Mouse (Mus musculus) cerebellum, adult 11-12 months (tissue): Measurements from ENCODE around the gene Lrrc75a.

ENCODE experiments used
- DNase-seq: peaks from one replicate; pipeline ENCODE4 v3.0.0; 2022

Lrrc75a gene

GRCm38 (mm10) chr11:62587034-62587433 is 61.3 kb downstream of the Lrrc75a start:
- DNase-seq, result no peak

DNA sequence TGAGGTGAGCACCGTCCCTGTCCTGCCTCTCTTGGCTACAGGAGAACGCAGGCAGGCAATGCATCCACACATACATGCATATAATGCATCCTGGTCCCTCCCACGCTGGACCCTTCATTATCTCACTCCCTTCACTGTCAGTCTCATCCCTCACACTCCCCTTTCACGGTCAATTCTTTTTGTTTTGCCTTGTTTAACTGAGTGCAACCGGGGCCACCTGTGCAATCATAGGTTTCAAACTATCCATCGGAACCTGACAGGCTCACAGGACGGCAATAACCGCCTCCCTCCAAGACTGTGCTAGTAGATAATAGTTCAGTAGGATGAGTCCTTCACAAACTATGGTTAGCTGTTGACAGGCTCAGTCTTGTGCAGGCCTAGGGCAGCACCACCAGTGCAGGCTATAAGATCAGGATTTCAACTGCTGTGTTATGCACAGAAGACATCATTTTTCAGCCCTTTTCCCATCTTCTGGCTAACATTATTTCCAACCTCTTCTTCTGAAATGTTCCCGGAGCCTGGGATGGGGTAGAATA is 63.6 kb downstream of the Lrrc75a start:
- no peak for DNase-seq

- no peak for DNase-seq
Observed at GRCm38 (mm10) chr11:62583031-62583430, 65.3 kb downstream of the Lrrc75a start.

- DNase-seq, result peak; percentile 32
Observed at GRCm38 (mm10) chr11:62576530-62577152, 71.7 kb downstream of the Lrrc75a start.

DNA sequence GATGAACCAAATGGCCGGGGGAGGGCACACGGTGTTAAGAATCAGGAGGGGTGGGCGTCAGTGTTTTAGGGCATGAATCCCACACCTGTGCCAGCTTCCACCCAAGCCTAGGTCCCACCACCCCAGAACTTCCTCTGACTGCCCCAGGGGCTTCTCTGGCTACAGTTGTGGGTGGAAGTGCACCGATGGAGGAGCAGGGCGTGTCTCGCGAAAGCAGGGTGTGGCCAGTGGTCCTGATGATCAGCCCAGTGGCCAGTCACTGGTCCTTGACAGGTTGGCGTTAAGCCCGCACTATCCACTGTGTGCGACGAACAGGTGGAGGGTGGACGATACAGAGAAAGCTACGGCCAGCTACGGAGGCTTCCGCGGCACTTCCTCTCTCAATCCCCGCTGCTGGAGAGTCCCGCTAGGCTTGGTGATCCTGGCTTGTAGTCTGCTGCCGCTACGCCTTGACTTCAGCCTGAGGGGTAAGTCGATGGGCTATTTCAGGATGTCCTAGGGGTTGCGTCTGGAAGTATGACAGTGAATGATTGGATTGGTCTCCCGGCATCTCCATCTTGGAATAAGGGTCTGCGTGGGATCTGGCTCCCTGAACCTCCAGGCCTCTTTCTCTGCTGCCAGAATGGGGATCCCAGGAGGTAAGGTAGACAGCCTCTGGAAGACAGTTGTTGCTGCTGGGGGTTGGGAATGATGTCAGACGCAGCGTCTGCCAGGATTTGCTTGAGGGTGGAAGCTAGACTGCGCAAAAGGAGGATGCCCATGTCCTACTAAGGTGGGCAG is 72.5 kb downstream of the Lrrc75a start:
- peak; percentile 85 for DNase-seq

GRCm38 (mm10) chr11:62575297-62575658 is 73.0 kb downstream of the Lrrc75a start:
- DNase-seq, result peak; percentile 84

DNA sequence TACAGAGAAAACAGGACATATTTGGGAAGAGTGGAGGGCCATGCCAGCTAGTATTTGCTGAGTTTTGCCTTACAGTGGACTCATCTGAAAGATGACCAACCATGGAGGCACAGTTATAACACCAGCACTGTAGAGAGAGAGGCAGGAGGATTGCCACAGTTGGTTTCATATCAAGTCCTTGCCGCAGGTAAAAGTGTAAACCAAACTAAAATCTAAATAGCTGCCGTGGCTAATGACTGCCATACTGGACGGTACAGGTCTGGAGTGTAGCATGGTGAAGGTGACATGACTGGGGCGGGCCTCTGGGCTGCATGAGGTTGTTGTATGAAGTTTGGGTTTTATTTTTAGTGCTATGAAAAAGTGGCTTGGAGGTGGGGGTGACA is 73.6 kb downstream of the Lrrc75a start:
- no peak for DNase-seq

DNA sequence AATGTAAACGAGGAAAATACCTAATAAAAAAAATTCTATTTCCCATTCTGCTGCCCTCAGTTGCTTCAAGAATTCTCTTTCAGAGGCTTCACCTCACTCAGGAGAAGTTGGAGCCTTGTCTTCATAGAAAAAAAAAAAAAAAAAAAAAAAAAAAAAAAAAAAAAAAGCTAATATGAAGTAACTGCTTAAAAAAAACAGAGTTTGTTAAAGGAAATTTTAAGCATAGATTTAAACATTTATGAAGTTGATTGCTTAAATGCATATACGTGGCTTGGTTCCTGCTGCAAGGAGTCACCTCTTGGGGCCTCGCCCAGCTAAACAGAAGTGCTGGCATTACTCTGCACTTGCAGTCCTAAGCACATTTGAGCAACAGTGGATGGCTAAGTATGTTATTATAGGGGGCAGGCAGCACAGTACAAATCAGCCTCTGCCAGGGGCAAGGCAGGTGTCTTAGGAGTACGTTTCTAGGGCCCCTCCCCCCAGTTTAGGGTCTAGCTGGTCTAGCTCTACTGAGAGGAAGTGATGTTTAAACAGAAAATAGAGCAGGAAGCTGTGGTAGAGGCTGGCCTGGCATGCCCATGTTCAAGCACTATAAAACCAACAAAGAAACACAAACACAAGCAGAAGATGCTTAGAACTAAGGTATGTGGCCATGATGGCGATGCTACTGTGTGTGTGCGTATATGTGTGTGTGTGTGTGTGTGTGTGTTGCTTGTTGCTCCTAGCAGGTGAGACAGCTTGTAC is 74.2 kb downstream of the Lrrc75a start, which contains the start of gene Trpv2:
Gene Trpv2 (plus strand): TSS at position 528 of the 744 bp plus-strand sequence.
- no peak for DNase-seq

- DNase-seq, result no peak
Observed at GRCm38 (mm10) chr11:62568300-62568699, 80.0 kb downstream of the Lrrc75a start.

- DNase-seq, result no peak
Observed at GRCm38 (mm10) chr11:62566211-62566610, 82.1 kb downstream of the Lrrc75a start.

GRCm38 (mm10) chr11:62565747-62566146 is 82.6 kb downstream of the Lrrc75a start:
- DNase-seq, result no peak

GRCm38 (mm10) chr11:62563590-62563989 is 84.7 kb downstream of the Lrrc75a start:
- DNase-seq, result no peak

DNA sequence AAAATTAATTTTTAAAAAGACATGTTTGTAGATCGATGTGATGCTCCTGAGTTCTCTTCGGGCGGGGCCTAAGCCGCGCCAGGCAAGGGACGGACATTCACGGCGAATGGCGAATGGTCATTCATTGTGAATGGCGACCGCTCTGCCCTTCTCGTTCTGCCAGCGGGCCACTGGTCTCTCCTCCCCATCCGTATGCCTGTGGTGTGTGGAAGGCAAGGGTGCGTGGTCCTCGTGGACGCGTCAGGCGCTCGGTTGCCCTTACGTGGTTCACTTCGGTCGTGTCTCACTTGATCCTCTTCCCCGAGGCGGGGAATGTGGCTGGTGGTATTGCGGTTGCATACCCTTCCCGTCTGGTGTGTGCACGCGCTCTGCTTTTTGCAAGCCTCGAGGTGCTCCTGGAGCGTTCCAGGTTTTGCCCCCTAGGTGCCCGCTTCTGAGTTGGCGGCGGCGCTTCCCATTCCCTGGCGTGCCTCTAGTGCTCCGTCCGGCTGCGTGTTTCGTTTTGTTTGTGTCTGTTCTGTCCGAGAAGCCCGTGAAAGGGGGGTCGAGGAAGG is 87.8 kb downstream of the Lrrc75a start:
- DNase-seq, result no peak

- DNase-seq, result no peak
Observed at GRCm38 (mm10) chr11:62558961-62559646, 89.2 kb downstream of the Lrrc75a start.

GRCm38 (mm10) chr11:62558152-62558551 is 90.2 kb downstream of the Lrrc75a start:
- no peak for DNase-seq

DNA sequence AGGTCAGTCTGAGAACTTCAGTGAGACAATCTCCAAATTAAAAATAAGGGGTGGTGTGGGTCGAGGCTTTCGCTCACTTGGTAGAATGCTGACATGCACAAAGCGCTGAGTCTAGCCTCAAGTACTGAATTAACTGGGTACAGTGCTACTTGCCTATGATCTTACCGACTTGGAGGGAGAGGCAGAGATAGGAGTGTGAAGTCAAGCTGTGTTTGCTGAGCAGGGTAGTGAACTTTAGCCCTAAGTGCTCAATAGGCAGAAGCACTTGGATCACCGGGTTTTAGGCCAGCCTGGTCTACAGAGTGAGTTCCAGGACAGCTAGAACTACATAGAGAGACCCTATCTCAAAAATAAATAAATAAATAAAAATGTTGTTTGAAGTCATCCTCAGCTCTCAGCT is 91.1 kb downstream of the Lrrc75a start:
- no peak for DNase-seq

DNA sequence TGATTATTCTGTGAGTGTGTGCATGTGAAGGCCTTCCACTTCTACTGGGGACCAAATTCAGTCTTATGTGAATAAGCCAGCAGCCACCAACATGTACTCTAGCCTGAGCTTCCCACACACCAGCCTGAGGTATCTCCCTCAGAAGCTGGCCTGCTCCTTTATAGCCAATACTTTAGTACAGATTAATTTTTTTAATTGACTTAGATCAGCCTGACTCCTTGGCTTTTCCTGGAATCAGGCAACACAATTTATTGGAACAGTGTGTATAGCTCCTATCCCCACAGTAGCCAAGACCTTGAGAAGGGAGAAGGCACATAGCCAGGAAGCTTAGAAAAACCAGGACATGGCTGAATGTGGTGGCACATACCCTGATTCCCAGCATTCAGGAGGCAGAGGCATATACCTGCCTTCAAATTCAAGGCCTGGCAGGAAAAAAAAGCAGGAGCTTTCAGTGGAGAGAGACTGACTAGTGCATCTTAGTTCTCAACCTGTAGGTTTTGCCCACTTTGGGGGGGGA is 92.4 kb downstream of the Lrrc75a start:
- DNase-seq, result no peak

DNA sequence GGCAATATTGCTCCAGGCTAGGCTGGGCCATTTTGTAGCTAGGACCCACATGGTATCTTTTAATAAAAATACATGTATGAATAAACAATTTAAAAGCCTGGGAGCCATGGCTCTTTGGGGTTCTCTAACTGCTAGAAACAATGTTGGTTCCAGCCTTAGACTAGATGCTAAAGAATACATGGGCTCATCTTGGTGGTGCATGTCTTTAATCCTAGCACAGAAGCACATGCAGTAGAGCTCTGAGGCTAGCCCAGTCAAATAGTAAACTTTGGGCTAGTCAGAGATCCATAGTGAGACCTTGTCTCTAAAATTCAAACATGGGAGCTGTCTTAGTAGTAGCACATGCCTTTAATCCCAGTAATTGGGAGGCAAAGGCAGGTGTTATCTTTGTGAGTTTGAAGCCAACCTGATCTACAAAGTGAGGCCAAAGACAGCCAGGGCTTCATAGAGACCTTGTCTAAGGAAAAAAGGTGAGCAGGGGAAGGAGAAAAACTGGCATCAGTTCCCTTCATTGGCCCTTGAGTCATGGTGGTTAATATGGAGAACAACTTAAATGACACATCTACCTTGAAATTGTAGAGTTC is 93.3 kb downstream of the Lrrc75a start:
- no peak for DNase-seq
